ENCODE assay signal across 13 mouse cellular contexts in genomic region chr5:111175842-111176241, GRCm38 (mm10).
DNase-seq lines count a peak whose midpoint lies in the region; ATAC-seq and TF ChIP-seq lines count a peak whose summit lies in the region.
"Had no signal": no experiment of that assay in that cellular context is flagged by ENCODE, and none has a peak within 500 bp of the region (broad histone marks: within the 10 kb centered on the region; RNA-seq: fewer than 3 reads in every experiment).

No protein-coding gene starts in this region.

- WGBS in heart, adult 2 months = 75% methylated on average over 9 of the region's 9 CpGs
- WGBS in midbrain, embryonic 15.5 days = 31% methylated on average over 9 of the region's 9 CpGs
- WGBS in midbrain, embryonic 13.5 days = 39% methylated on average over 9 of the region's 9 CpGs
- 26% methylated on average over 9 of the region's 9 CpGs for WGBS in limb, embryonic 12.5 days

- peak overlapping the region; percentile 18; the same call in 1 of the 2 replicates for H3K27ac ChIP-seq in heart, adult 2 months
- peak overlapping the region; percentile 34; the same call in 1 of the 2 replicates for H3K27ac ChIP-seq in midbrain, embryonic 15.5 days
- H3K27ac ChIP-seq in midbrain, embryonic 13.5 days = no peak overlapping the region
- H3K27ac ChIP-seq in limb, embryonic 12.5 days = peak overlapping the region; percentile 79
- H3K27ac ChIP-seq: embryonic facial prominence, embryonic 10.5 days; heart, embryonic 10.5 days; lung, embryonic 15.5 days had no signal

- ATAC-seq in midbrain, embryonic 15.5 days (replicated peaks) = no peak
- ATAC-seq in midbrain, embryonic 13.5 days = no peak
- ATAC-seq in limb, embryonic 12.5 days (ENCODE audit: insufficient number of reproducible peaks, insufficient read depth, low FRiP score, low TSS enrichment, low read depth) = no peak
- ATAC-seq in megakaryocyte, adult 5-6 weeks (ENCODE audit: poor library complexity, severe bottlenecking) = no peak

- H3K4me1 ChIP-seq in heart, adult 2 months (ENCODE audit: control insufficient read depth, insufficient read depth, low read length) = peaks cover 21% of the 10 kb centered on the region
- H3K4me1 ChIP-seq in midbrain, embryonic 15.5 days = peaks cover 47% of the 10 kb centered on the region
- peaks cover 66% of the 10 kb centered on the region for H3K4me1 ChIP-seq in midbrain, embryonic 13.5 days (replicated peaks)
- H3K4me1 ChIP-seq in limb, embryonic 12.5 days (replicated peaks) = peaks cover 72% of the 10 kb centered on the region

- H3K79me2 ChIP-seq in heart, adult 2 months (replicated peaks; ENCODE audit: control insufficient read depth, insufficient read depth, low read length) = peaks cover 2% of the 10 kb centered on the region; the same call in 1 of the 2 replicates

- no peak for TF ChIP-seq CTCF in heart, adult 2 months (IDR thresholded peaks at IDR 0.05)

- H3K9me3 ChIP-seq in midbrain, embryonic 15.5 days = no peaks in the 10 kb centered on the region
- H3K9me3 ChIP-seq in midbrain, embryonic 13.5 days = no peaks in the 10 kb centered on the region
- no peaks in the 10 kb centered on the region for H3K9me3 ChIP-seq in limb, embryonic 12.5 days
- H3K9me3 ChIP-seq: embryonic facial prominence, embryonic 10.5 days; heart, embryonic 10.5 days; lung, embryonic 15.5 days had no signal

- TF ChIP-seq POLR2A in heart, adult 2 months (IDR thresholded peaks at IDR 0.05; ENCODE audit: insufficient read depth, low read depth, low read length) = no peak

- no peak overlapping the region for H3K4me3 ChIP-seq in heart, adult 2 months
- no peak overlapping the region for H3K4me3 ChIP-seq in midbrain, embryonic 15.5 days
- no peak overlapping the region for H3K4me3 ChIP-seq in midbrain, embryonic 13.5 days (replicated peaks)
- H3K4me3 ChIP-seq in limb, embryonic 12.5 days (replicated peaks) = no peak overlapping the region
- H3K4me3 ChIP-seq: embryonic facial prominence, embryonic 10.5 days; heart, embryonic 10.5 days; lung, embryonic 15.5 days had no signal

- H3K27me3 ChIP-seq in heart, adult 2 months (ENCODE audit: control insufficient read depth, insufficient read depth, low read length) = no peaks in the 10 kb centered on the region
- no peaks in the 10 kb centered on the region for H3K27me3 ChIP-seq in midbrain, embryonic 15.5 days (replicated peaks)
- 0 out of 2 replicates have a peak, but pooled peaks cover 6% of the 10 kb centered on the region for H3K27me3 ChIP-seq in midbrain, embryonic 13.5 days
- H3K27me3 ChIP-seq in limb, embryonic 12.5 days = peaks cover 5% of the 10 kb centered on the region; the same call in 1 of the 2 replicates
- H3K27me3 ChIP-seq: lung, embryonic 15.5 days had no signal

- TF ChIP-seq EP300 in heart, adult 2 months (IDR thresholded peaks at IDR 0.05; ENCODE audit: insufficient read depth, low read depth, low read length) = no peak

- DNase-seq in heart, adult 2 months = no peak
- DNase-seq in heart, adult 9 months (ENCODE audit: low spot score in 2 of 2) = no peak
- no peak for DNase-seq in urinary bladder, adult 2 months (ENCODE audit: low spot score)
- no peak for DNase-seq in adrenal gland, postnatal 14 days
- DNase-seq: adrenal gland, postnatal 10 days; gastrocnemius, postnatal 10 days had no signal

- no peaks in the 10 kb centered on the region for H3K36me3 ChIP-seq in heart, adult 2 months (ENCODE audit: control insufficient read depth, insufficient read depth, low read length)
- no peaks in the 10 kb centered on the region for H3K36me3 ChIP-seq in midbrain, embryonic 15.5 days (replicated peaks)
- no peaks in the 10 kb centered on the region for H3K36me3 ChIP-seq in midbrain, embryonic 13.5 days
- H3K36me3 ChIP-seq in limb, embryonic 12.5 days = no peaks in the 10 kb centered on the region
- H3K36me3 ChIP-seq: embryonic facial prominence, embryonic 10.5 days; heart, embryonic 10.5 days; lung, embryonic 15.5 days had no signal

- intact Hi-C loops in heart, adult 2 months (cut with DNase I) = loop anchor here (2.0 kb wide), 1 partner anchor 61 kb away; no protein-coding TSS in a partner anchor

- no peak overlapping the region for H3K4me2 ChIP-seq in midbrain, embryonic 15.5 days
- no peak overlapping the region for H3K4me2 ChIP-seq in midbrain, embryonic 13.5 days (replicated peaks)
- peak overlapping the region; percentile 52 for H3K4me2 ChIP-seq in limb, embryonic 12.5 days
- H3K4me2 ChIP-seq: lung, embryonic 15.5 days had no signal

- no peak overlapping the region for H3K9ac ChIP-seq in heart, adult 2 months (ENCODE audit: low read depth, low read length)
- H3K9ac ChIP-seq in midbrain, embryonic 15.5 days = no peak overlapping the region
- H3K9ac ChIP-seq in midbrain, embryonic 13.5 days (replicated peaks) = no peak overlapping the region
- H3K9ac ChIP-seq in limb, embryonic 12.5 days (replicated peaks) = no peak overlapping the region
- H3K9ac ChIP-seq: lung, embryonic 15.5 days had no signal
